Mouse (Mus musculus) neural tube, embryonic 14.5 days (tissue): Measurements from ENCODE around the gene Timm23. TPM values are rescaled to one million over a fixed set of nuclear protein-coding genes. Genes with fewer than 3 reads are reported as not detected.
"Not testable (repeated sequence)": the region's sequence is repeated elsewhere in the genome, so short reads cannot be mapped to it uniquely, and the experiment has no call there.

ENCODE experiments used
- ATAC-seq: fragments of 200-750 bp; cut with Nextera tagmentation; 2 replicates; pipeline ENCODE4 v1.8.0; 2017; ENCODE audit warnings: low read depth, mild to moderate bottlenecking, moderate TSS enrichment, moderate library complexity
- H3K27ac ChIP-seq: fragments of 300-500 bp; sonication (generic); 2 replicates; pipeline ENCODE4 v1.5.1; 2014; ENCODE audit warnings: low read depth, mild to moderate bottlenecking, control low read depth, low read length, moderate library complexity, mixed read lengths
- H3K27me3 ChIP-seq: fragments of 300-500 bp; sonication (generic); 2 replicates; pipeline ENCODE4 v1.6.1; 2014; ENCODE audit warnings: low read length; ENCODE audit not compliant: control insufficient read depth, insufficient read depth
- H3K36me3 ChIP-seq: fragments of 300-500 bp; sonication (generic); 2 replicates; pipeline ENCODE4 v1.6.1; 2014; ENCODE audit warnings: low read length, mixed read lengths; ENCODE audit not compliant: control insufficient read depth, insufficient read depth
- H3K4me1 ChIP-seq: fragments of 300-500 bp; sonication (generic); 2 replicates; pipeline ENCODE4 v1.6.1; 2014; ENCODE audit warnings: low read length; ENCODE audit not compliant: control insufficient read depth, insufficient read depth
- H3K4me2 ChIP-seq: fragments of 300-500 bp; sonication (generic); 2 replicates; pipeline ENCODE4 v1.6.1; 2014; ENCODE audit warnings: mild to moderate bottlenecking, low read depth, low read length, control low read depth
- H3K4me3 ChIP-seq: fragments of 300-500 bp; sonication (generic); 2 replicates; pipeline ENCODE4 v1.5.1; 2014; ENCODE audit warnings: low read depth, low read length, control low read depth, mixed read lengths
- H3K9ac ChIP-seq: fragments of 300-500 bp; sonication (generic); replicated peaks from 2 replicates; pipeline ENCODE4 v1.6.1; 2014; ENCODE audit warnings: low read depth, mild to moderate bottlenecking, control low read depth, low read length, mixed read lengths
- H3K9me3 ChIP-seq: fragments of 300-500 bp; sonication (generic); 2 replicates; pipeline ENCODE4 v1.6.1; 2016; ENCODE audit warnings: low read length; ENCODE audit not compliant: control insufficient read depth
- WGBS: fragments of 180-500 bp; shearing (Covaris S2); extraction: QIAGEN DNeasy Blood & Tissue Kit; methylation state at CpG from one replicate; pipeline ENCODE4 v1.1.7; 2014; 5-methylcytosine and 5-hydroxymethylcytosine counted together
- polyA plus RNA-seq: library from polyadenylated mRNA; unstranded; fragments of >200 nt; fragmentation: Nextera tagmentation; extraction: Ambion mirVana; gene quantifications from 2 replicates; pipeline ENCODE4 v1.2.1, GENCODE M21; 2014

Timm23 gene
- polyA plus RNA-seq, 1 experiment from 2014 or later: 250 TPM

GRCm38 (mm10) chr14:32191926-32192325 lies 9.8 kb downstream of the Timm23 start:
- no peak overlapping the region for H3K4me2 ChIP-seq
- WGBS: 92% methylated on average over 5 of the region's 5 CpGs
- no peaks in the 10 kb centered on the region for H3K4me1 ChIP-seq
- peaks cover 43% of the 10 kb centered on the region for H3K36me3 ChIP-seq
- no peak overlapping the region for H3K9ac ChIP-seq
- no peaks in the 10 kb centered on the region for H3K9me3 ChIP-seq
- no peak overlapping the region for H3K27ac ChIP-seq
- H3K27me3 ChIP-seq: no peaks in the 10 kb centered on the region
- no peak overlapping the region for H3K4me3 ChIP-seq
- ATAC-seq: no peak

- Histone ChIP-seq H3K4me3 (no peak overlapping the region), H3K27ac (no peak overlapping the region), H3K4me2 (no peak overlapping the region), H3K4me1 (no peaks in the 10 kb centered on the region), H3K27me3 (no peaks in the 10 kb centered on the region), H3K9ac (no peak overlapping the region), H3K36me3 (peaks cover 50% of the 10 kb centered on the region), H3K9me3 (no peaks in the 10 kb centered on the region)
- 90% methylated on average over 6 of the region's 6 CpGs for WGBS
- no peak for ATAC-seq
These were observed 10.9 kb downstream of the Timm23 start for GRCm38 (mm10) chr14:32190627-32191391.

- no peak for ATAC-seq
- Histone ChIP-seq H3K36me3 (peaks cover 64% of the 10 kb centered on the region), H3K4me2 (no peak overlapping the region), H3K9ac (no peak overlapping the region), H3K27ac (no peak overlapping the region), H3K27me3 (no peaks in the 10 kb centered on the region), H3K4me1 (no peaks in the 10 kb centered on the region), H3K4me3 (no peak overlapping the region), H3K9me3 (no peaks in the 10 kb centered on the region)
- 98% methylated on average over 4 of the region's 4 CpGs for WGBS
These were observed 17.9 kb downstream of the Timm23 start for GRCm38 (mm10) chr14:32183846-32184245.

- no peaks in the 10 kb centered on the region for H3K27me3 ChIP-seq
- H3K27ac ChIP-seq: no peak overlapping the region
- WGBS: 91% methylated on average over 6 of the region's 6 CpGs
- no peak overlapping the region for H3K4me2 ChIP-seq
- H3K36me3 ChIP-seq: peaks cover 36% of the 10 kb centered on the region
- no peak for ATAC-seq
- no peaks in the 10 kb centered on the region for H3K9me3 ChIP-seq
- H3K4me1 ChIP-seq: no peaks in the 10 kb centered on the region
- no peak overlapping the region for H3K9ac ChIP-seq
- no peak overlapping the region for H3K4me3 ChIP-seq
These were observed 20.8 kb downstream of the Timm23 start for GRCm38 (mm10) chr14:32180861-32181260.

- H3K4me3 ChIP-seq: no peak overlapping the region
- no peaks in the 10 kb centered on the region for H3K4me1 ChIP-seq
- no peak overlapping the region for H3K9ac ChIP-seq
- H3K27me3 ChIP-seq: no peaks in the 10 kb centered on the region
- no peak overlapping the region for H3K27ac ChIP-seq
- H3K4me2 ChIP-seq: no peak overlapping the region
- H3K9me3 ChIP-seq: no peaks in the 10 kb centered on the region
- H3K36me3 ChIP-seq: peaks cover 28% of the 10 kb centered on the region
- ATAC-seq: no peak
- 91% methylated on average over 10 of the region's 10 CpGs for WGBS
These were observed 22.1 kb downstream of the Timm23 start for GRCm38 (mm10) chr14:32179393-32180195.

GRCm38 (mm10) chr14:32176590-32176989 lies 25.1 kb downstream of the Timm23 start:
- H3K4me3 ChIP-seq, H3K4me1 ChIP-seq, ATAC-seq, H3K9me3 ChIP-seq, H3K27me3 ChIP-seq, H3K4me2 ChIP-seq, H3K9ac ChIP-seq, H3K27ac ChIP-seq: not testable (repeated sequence)
- WGBS: 92% methylated on average over 4 of the region's 5 CpGs
- H3K36me3 ChIP-seq: peaks cover 25% of the 10 kb centered on the region; the same call in 1 of the 2 replicates

- Histone ChIP-seq H3K27ac (no peak overlapping the region), H3K36me3 (peaks cover 22% of the 10 kb centered on the region; the same call in 1 of the 2 replicates), H3K4me3 (no peak overlapping the region), H3K9ac (no peak overlapping the region), H3K4me2 (no peak overlapping the region), H3K9me3 (no peaks in the 10 kb centered on the region), H3K27me3 (no peaks in the 10 kb centered on the region), H3K4me1 (no peaks in the 10 kb centered on the region)
- 98% methylated on average over 2 of the region's 2 CpGs for WGBS
- no peak for ATAC-seq
These were observed 26.4 kb downstream of the Timm23 start for GRCm38 (mm10) chr14:32175310-32175709.

GRCm38 (mm10) chr14:32170137-32170536 lies 31.6 kb downstream of the Timm23 start:
- no peak for ATAC-seq
- WGBS: 91% methylated on average over 4 of the region's 4 CpGs
- Histone ChIP-seq H3K4me3 (no peak overlapping the region), H3K9me3 (no peaks in the 10 kb centered on the region), H3K36me3 (peaks cover 15% of the 10 kb centered on the region; the same call in 1 of the 2 replicates), H3K9ac (no peak overlapping the region), H3K4me2 (no peak overlapping the region), H3K27ac (no peak overlapping the region), H3K4me1 (peaks cover 7% of the 10 kb centered on the region; the same call in 1 of the 2 replicates), H3K27me3 (no peaks in the 10 kb centered on the region)

- ATAC-seq: no peak
- H3K9me3 ChIP-seq: no peaks in the 10 kb centered on the region
- H3K4me3 ChIP-seq: no peak overlapping the region
- H3K4me1 ChIP-seq: peaks cover 8% of the 10 kb centered on the region; the same call in 1 of the 2 replicates
- WGBS: 72% methylated on average over 3 of the region's 3 CpGs
- H3K4me2 ChIP-seq: no peak overlapping the region
- no peak overlapping the region for H3K9ac ChIP-seq
- no peak overlapping the region for H3K27ac ChIP-seq
- no peaks in the 10 kb centered on the region for H3K27me3 ChIP-seq
- peaks cover 10% of the 10 kb centered on the region; the same call in 1 of the 2 replicates for H3K36me3 ChIP-seq
These were observed 33.0 kb downstream of the Timm23 start for GRCm38 (mm10) chr14:32168653-32169231.
